Mouse (Mus musculus): Measurements from ENCODE around the gene Gpatch4. TPM values are rescaled to one million over a fixed set of nuclear protein-coding genes. Genes with fewer than 3 reads are reported as not detected.

Gpatch4 gene
- polyA plus RNA-seq, 1 experiment, result 5.0 TPM

GRCm38 (mm10) chr3:88030608-88031395, 12.1 kb upstream of the Gpatch4 start:
- Histone ChIP-seq H3K4me3 (ENCODE audit: extremely low read depth, insufficient read depth, insufficient read length) (no peak overlapping the region), H3K27ac (ENCODE audit: insufficient read depth, low read length) (no peak overlapping the region), H3K27me3 (ENCODE audit: control insufficient read depth, insufficient read depth, low read length) (peaks cover 4% of the 10 kb centered on the region), H3K4me1 (ENCODE audit: control insufficient read depth, insufficient read depth, insufficient read length) (no peaks in the 10 kb centered on the region), H3K36me3 (ENCODE audit: control insufficient read depth, insufficient read depth, low read length) (no peaks in the 10 kb centered on the region)
- TF ChIP-seq CTCF (IDR thresholded peaks at IDR 0.05; ENCODE audit: extremely low read depth, insufficient read depth, insufficient read length, insufficient replicate concordance) (no peak), POLR2A (IDR thresholded peaks at IDR 0.05; ENCODE audit: low read depth, low read length) (no peak)
- no peak for DNase-seq (ENCODE audit: low read depth in 1 of 2, low spot score in 2 of 2)
- WGBS, result 23% methylated on average over 19 of the region's 19 CpGs

- TF ChIP-seq CTCF (IDR thresholded peaks at IDR 0.05; ENCODE audit: extremely low read depth, insufficient read depth, insufficient read length, insufficient replicate concordance), result no peak
- no peak for TF ChIP-seq POLR2A (IDR thresholded peaks at IDR 0.05; ENCODE audit: low read depth, low read length)
- no peak overlapping the region for H3K4me3 ChIP-seq (ENCODE audit: extremely low read depth, insufficient read depth, insufficient read length)
- no peaks in the 10 kb centered on the region for H3K36me3 ChIP-seq (ENCODE audit: control insufficient read depth, insufficient read depth, low read length)
- H3K27me3 ChIP-seq (ENCODE audit: control insufficient read depth, insufficient read depth, low read length), result peaks cover 6% of the 10 kb centered on the region
- H3K4me1 ChIP-seq (ENCODE audit: control insufficient read depth, insufficient read depth, insufficient read length), result no peaks in the 10 kb centered on the region
- H3K27ac ChIP-seq (ENCODE audit: insufficient read depth, low read length), result no peak overlapping the region
- DNase-seq (ENCODE audit: low read depth in 1 of 2, low spot score in 2 of 2), result no peak
- WGBS, result 81% methylated on average over 5 of the region's 5 CpGs
These were observed 9.4 kb upstream of the Gpatch4 start for GRCm38 (mm10) chr3:88033506-88033905.

DNA sequence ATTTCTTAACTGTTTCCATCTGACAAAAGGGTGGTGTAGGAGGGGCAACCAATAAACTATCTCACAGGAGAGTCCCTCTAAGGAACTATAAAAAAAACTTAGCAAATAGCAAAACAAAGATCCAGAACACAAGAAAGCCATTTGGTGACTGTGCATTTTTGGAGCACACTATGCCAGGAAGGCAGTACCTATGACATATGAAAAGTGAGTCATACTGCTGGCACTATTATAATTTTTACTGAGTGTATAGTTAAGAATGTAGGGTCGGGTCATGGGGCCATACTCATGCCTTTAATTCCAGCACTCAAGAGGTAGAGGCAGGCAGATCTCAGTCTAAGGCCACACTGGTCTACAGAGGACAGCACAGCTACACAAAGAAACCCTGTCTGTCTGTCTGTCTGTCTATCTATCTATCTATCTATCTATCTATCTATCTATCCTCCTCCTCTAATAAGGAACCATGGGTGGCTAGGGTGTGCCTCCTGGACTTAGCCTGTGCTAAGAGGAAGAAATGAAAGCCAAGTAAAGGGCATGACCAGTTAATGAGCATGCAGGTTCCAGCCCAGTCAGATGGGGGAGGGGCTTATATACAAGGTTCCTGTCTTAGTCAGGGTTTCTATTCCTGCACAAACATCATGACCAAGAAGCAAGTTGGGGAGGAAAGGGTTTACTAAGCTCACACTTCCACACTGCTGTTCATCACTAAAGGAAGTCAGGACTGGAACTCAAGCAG, 7.2 kb upstream of the Gpatch4 start:
- no peak for DNase-seq (ENCODE audit: low read depth in 1 of 2, low spot score in 2 of 2)
- Histone ChIP-seq H3K27me3 (ENCODE audit: control insufficient read depth, insufficient read depth, low read length) (peaks cover 4% of the 10 kb centered on the region; the same call in 1 of the 2 replicates), H3K4me3 (ENCODE audit: extremely low read depth, insufficient read depth, insufficient read length) (no peak overlapping the region), H3K4me1 (ENCODE audit: control insufficient read depth, insufficient read depth, insufficient read length) (no peaks in the 10 kb centered on the region), H3K36me3 (ENCODE audit: control insufficient read depth, insufficient read depth, low read length) (no peaks in the 10 kb centered on the region), H3K27ac (ENCODE audit: insufficient read depth, low read length) (no peak overlapping the region)
- 42% methylated on average over 1 of the region's 1 CpGs for WGBS
- TF ChIP-seq CTCF (IDR thresholded peaks at IDR 0.05; ENCODE audit: extremely low read depth, insufficient read depth, insufficient read length, insufficient replicate concordance) (no peak), POLR2A (IDR thresholded peaks at IDR 0.05; ENCODE audit: low read depth, low read length) (no peak)

DNA sequence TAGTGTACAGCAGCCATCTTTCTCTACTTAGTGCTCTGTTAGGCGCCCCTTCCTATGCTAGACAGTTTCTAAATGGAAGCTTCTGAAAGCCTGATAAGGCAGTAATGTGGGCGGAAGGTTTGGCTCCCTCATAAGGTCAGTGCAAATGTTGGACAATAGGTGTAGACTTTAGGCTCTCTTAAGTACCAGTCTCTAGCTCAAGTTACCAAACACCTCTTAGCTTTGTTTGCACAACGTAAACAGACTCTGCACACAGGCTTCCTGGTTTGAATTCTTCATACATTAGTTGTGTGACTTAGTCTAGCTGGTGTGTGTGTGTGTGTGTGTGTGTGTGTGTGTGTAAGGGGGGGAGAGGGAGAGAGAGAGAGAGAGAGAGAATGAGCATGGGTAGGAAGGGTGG, 6.6 kb downstream of the Gpatch4 start:
- 94% methylated on average over 3 of the region's 3 CpGs for WGBS
- no peaks in the 10 kb centered on the region for H3K4me1 ChIP-seq (ENCODE audit: control insufficient read depth, insufficient read depth, insufficient read length)
- H3K27ac ChIP-seq (ENCODE audit: insufficient read depth, low read length), result no peak overlapping the region
- TF ChIP-seq CTCF (IDR thresholded peaks at IDR 0.05; ENCODE audit: extremely low read depth, insufficient read depth, insufficient read length, insufficient replicate concordance), result no peak
- TF ChIP-seq POLR2A (IDR thresholded peaks at IDR 0.05; ENCODE audit: low read depth, low read length), result no peak
- no peaks in the 10 kb centered on the region for H3K27me3 ChIP-seq (ENCODE audit: control insufficient read depth, insufficient read depth, low read length)
- H3K36me3 ChIP-seq (ENCODE audit: control insufficient read depth, insufficient read depth, low read length), result peaks cover 2% of the 10 kb centered on the region
- H3K4me3 ChIP-seq (ENCODE audit: extremely low read depth, insufficient read depth, insufficient read length), result no peak overlapping the region
- DNase-seq (ENCODE audit: low read depth in 1 of 2, low spot score in 2 of 2), result no peak

- H3K4me3 ChIP-seq (ENCODE audit: extremely low read depth, insufficient read depth, insufficient read length), result no peak overlapping the region
- TF ChIP-seq CTCF (IDR thresholded peaks at IDR 0.05; ENCODE audit: extremely low read depth, insufficient read depth, insufficient read length, insufficient replicate concordance), result no peak
- no peak for TF ChIP-seq POLR2A (IDR thresholded peaks at IDR 0.05; ENCODE audit: low read depth, low read length)
- peaks cover 3% of the 10 kb centered on the region; the same call in 1 of the 2 replicates for H3K4me1 ChIP-seq (ENCODE audit: control insufficient read depth, insufficient read depth, insufficient read length)
- H3K27ac ChIP-seq (ENCODE audit: insufficient read depth, low read length), result no peak overlapping the region
- H3K36me3 ChIP-seq (ENCODE audit: control insufficient read depth, insufficient read depth, low read length), result peaks cover 6% of the 10 kb centered on the region
- WGBS, result 92% methylated on average over 6 of the region's 6 CpGs
- no peaks in the 10 kb centered on the region for H3K27me3 ChIP-seq (ENCODE audit: control insufficient read depth, insufficient read depth, low read length)
- DNase-seq (ENCODE audit: low read depth in 1 of 2, low spot score in 2 of 2), result no peak
These were observed 14.1 kb downstream of the Gpatch4 start for GRCm38 (mm10) chr3:88057030-88057429.

DNA sequence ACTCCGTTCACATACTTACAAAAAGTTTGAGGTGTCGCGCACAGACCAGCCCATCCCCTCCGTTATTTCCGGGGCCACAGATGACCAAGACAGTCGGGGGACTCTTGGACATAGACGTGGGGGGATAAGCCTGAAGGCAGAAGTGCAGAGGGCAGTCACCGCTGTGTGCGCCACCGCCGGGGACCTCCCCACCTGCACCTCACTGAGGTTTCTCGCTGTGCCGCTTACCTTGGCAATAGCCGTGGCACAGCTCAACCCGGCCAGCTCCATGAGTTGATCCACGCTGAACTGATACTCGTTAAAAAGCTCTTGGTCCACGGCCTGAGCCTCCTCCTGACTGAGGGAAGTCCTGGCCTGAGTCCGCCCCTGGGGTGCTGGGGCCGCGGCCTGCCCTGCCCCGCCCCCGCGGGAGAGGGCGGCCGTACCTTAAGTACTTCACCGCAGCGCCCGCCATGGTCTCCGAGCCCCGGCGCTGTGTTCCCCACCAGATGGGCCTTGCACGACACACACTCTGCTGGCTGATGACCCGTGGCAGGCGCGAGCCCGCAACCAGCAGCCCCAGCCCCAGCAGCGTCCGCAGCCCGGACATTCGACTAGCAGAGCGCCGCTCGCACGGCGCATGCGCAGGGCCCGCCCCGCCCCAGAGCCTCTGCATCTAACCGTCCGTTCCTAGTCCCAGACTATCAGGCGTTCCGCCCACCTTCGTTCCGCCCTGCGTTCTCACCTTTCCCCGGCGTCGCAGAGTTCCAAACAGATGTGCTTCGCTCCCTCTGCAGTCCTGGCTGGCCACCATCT, 15.2 kb downstream of the Gpatch4 start, which contains the start of gene Naxe:
Gene Naxe (minus strand): TSS at position 594 of the 795 bp plus-strand sequence.
- TF ChIP-seq POLR2A (IDR thresholded peaks at IDR 0.05; ENCODE audit: low read depth, low read length) (peak; percentile 67), CTCF (IDR thresholded peaks at IDR 0.05; ENCODE audit: extremely low read depth, insufficient read depth, insufficient read length, insufficient replicate concordance) (no peak)
- peak within 1 kb of the TSS; percentile 96 for H3K4me3 ChIP-seq (ENCODE audit: extremely low read depth, insufficient read depth, insufficient read length)
- WGBS, result 1% methylated on average over 58 of the region's 60 CpGs
- DNase-seq (ENCODE audit: low read depth in 1 of 2, low spot score in 2 of 2), result peak; percentile 66 to 80
- peaks cover 4% of the 10 kb centered on the region for H3K36me3 ChIP-seq (ENCODE audit: control insufficient read depth, insufficient read depth, low read length)
- H3K27ac ChIP-seq (ENCODE audit: insufficient read depth, low read length), result peak within 1 kb of the TSS; percentile 55; the same call in 1 of the 2 replicates
- H3K27me3 ChIP-seq (ENCODE audit: control insufficient read depth, insufficient read depth, low read length), result no peaks in the 10 kb centered on the region
- peaks cover 3% of the 10 kb centered on the region; the same call in 1 of the 2 replicates for H3K4me1 ChIP-seq (ENCODE audit: control insufficient read depth, insufficient read depth, insufficient read length)
